Mouse (Mus musculus): Measurements from ENCODE around the gene Dnajb12.
"Not testable (repeated sequence)": the region's sequence is repeated elsewhere in the genome, so short reads cannot be mapped to it uniquely, and the experiment has no call there.

The Dnajb12 gene

GRCm38 (mm10) chr10:59872651-59873050, 6.7 kb upstream of the Dnajb12 start:
- DNase-seq, result not testable (repeated sequence)

- no peak for DNase-seq
Observed at GRCm38 (mm10) chr10:59873206-59873605, 6.2 kb upstream of the Dnajb12 start.

GRCm38 (mm10) chr10:59873613-59874012, 5.7 kb upstream of the Dnajb12 start:
- DNase-seq, result no peak

- DNase-seq, result no peak
Observed at GRCm38 (mm10) chr10:59875396-59875795, 4.0 kb upstream of the Dnajb12 start.

- DNase-seq, result not testable (repeated sequence)
Observed at GRCm38 (mm10) chr10:59876698-59877097, 2.7 kb upstream of the Dnajb12 start.

- no peak for DNase-seq
Observed at GRCm38 (mm10) chr10:59877421-59878117, 1.8 kb upstream of the Dnajb12 start.

- DNase-seq, result no peak
Observed at GRCm38 (mm10) chr10:59878823-59879222, 533 bp upstream of the Dnajb12 start.

- no peak for DNase-seq
Observed at GRCm38 (mm10) chr10:59880029-59880386, 652 bp downstream of the Dnajb12 start.

GRCm38 (mm10) chr10:59880837-59881236, 1.5 kb downstream of the Dnajb12 start:
- DNase-seq, result no peak

- no peak for DNase-seq
Observed at GRCm38 (mm10) chr10:59884327-59885173, 5.2 kb downstream of the Dnajb12 start.

GRCm38 (mm10) chr10:59885174-59886080, 6.1 kb downstream of the Dnajb12 start:
- DNase-seq, result no peak

- DNase-seq, result no peak
Observed at GRCm38 (mm10) chr10:59886081-59886466, 6.7 kb downstream of the Dnajb12 start.

GRCm38 (mm10) chr10:59887432-59887831, 8.1 kb downstream of the Dnajb12 start:
- DNase-seq, result no peak

- no peak for DNase-seq
Observed at GRCm38 (mm10) chr10:59889339-59889738, 10.0 kb downstream of the Dnajb12 start.

GRCm38 (mm10) chr10:59889953-59890751, 10.8 kb downstream of the Dnajb12 start:
- DNase-seq, result no peak

GRCm38 (mm10) chr10:59892977-59893376, 13.6 kb downstream of the Dnajb12 start:
- no peak for DNase-seq

- DNase-seq, result no peak
Observed at GRCm38 (mm10) chr10:59894251-59895160, 15.2 kb downstream of the Dnajb12 start.

GRCm38 (mm10) chr10:59895460-59896186, 16.3 kb downstream of the Dnajb12 start:
- no peak for DNase-seq

GRCm38 (mm10) chr10:59896211-59896610, 16.9 kb downstream of the Dnajb12 start:
- no peak for DNase-seq

GRCm38 (mm10) chr10:59896911-59897331, 17.6 kb downstream of the Dnajb12 start:
- no peak for DNase-seq

Data from layer of hippocampus, adult 9-11 months (tissue).